Mouse (Mus musculus) CH12.LX (cell line): ENCODE measurements around the gene Schip1.

Experiments
- CTCF ChIP-seq, 2 experiments: IDR thresholded peaks in 1 of 2; conservative IDR thresholded peaks in 1 of 2; 2 replicates each; pipeline ENCODE4 v1.5.1; 2011 to 2012; ENCODE audit warnings: low read depth in 2 of 2, low read length in 2 of 2, improper control_type of control experiment in 1 of 2, inconsistent platforms in 1 of 2, mild to moderate bottlenecking in 1 of 2, moderate library complexity in 1 of 2
- E2F4 ChIP-seq: IDR thresholded peaks from 2 replicates; pipeline ENCODE4 v1.6.1; 2011; ENCODE audit warnings: low read depth, low read length, improper control_type of control experiment; ENCODE audit not compliant: insufficient replicate concordance
- EP300 ChIP-seq: IDR thresholded peaks from 2 replicates; pipeline ENCODE4 v1.6.1; 2011; ENCODE audit warnings: low read length, improper control_type of control experiment
- GABPA ChIP-seq: IDR thresholded peaks from 2 replicates; pipeline ENCODE4 v1.6.1; 2012; ENCODE audit warnings: low read depth, low read length, improper control_type of control experiment, inconsistent platforms; ENCODE audit not compliant: insufficient replicate concordance
- JUND ChIP-seq: conservative IDR thresholded peaks from 2 replicates; pipeline ENCODE4 v1.6.1; 2011; ENCODE audit warnings: low read depth, low read length, improper control_type of control experiment
- MAFK ChIP-seq: IDR thresholded peaks from 2 replicates; pipeline ENCODE4 v1.6.1; 2011; ENCODE audit warnings: low read length, improper control_type of control experiment; ENCODE audit not compliant: insufficient replicate concordance
- MAX ChIP-seq: IDR thresholded peaks from 2 replicates; pipeline ENCODE4 v1.6.1; 2011; ENCODE audit warnings: low read length, improper control_type of control experiment
- MXI1 ChIP-seq: IDR thresholded peaks from 2 replicates; pipeline ENCODE4 v1.6.1; 2011; ENCODE audit warnings: mild to moderate bottlenecking, low read depth, low read length, improper control_type of control experiment
- POLR2A ChIP-seq: IDR thresholded peaks from 2 replicates; pipeline ENCODE4 v1.6.1; 2011; ENCODE audit warnings: low read depth, mild to moderate bottlenecking, improper control_type of control experiment, low read length
- POLR2AphosphoS2 ChIP-seq: IDR thresholded peaks from 2 replicates; pipeline ENCODE4 v1.6.1; 2011; ENCODE audit warnings: low read depth, low read length, improper control_type of control experiment
- SMC3 ChIP-seq: IDR thresholded peaks from 2 replicates; pipeline ENCODE4 v1.6.1; 2011; ENCODE audit warnings: low read depth, low read length, improper control_type of control experiment
- TBP ChIP-seq: conservative IDR thresholded peaks from 2 replicates; pipeline ENCODE4 v1.6.1; 2011; ENCODE audit warnings: low read depth, low read length, improper control_type of control experiment
- USF2 ChIP-seq: conservative IDR thresholded peaks from 2 replicates; pipeline ENCODE4 v1.6.1; 2011; ENCODE audit warnings: low read depth, low read length, improper control_type of control experiment
- ZMIZ1 ChIP-seq: IDR thresholded peaks from 2 replicates; pipeline ENCODE4 v1.6.1; 2012; ENCODE audit warnings: low read depth, mild to moderate bottlenecking, inconsistent platforms, low read length, improper control_type of control experiment

DNA sequence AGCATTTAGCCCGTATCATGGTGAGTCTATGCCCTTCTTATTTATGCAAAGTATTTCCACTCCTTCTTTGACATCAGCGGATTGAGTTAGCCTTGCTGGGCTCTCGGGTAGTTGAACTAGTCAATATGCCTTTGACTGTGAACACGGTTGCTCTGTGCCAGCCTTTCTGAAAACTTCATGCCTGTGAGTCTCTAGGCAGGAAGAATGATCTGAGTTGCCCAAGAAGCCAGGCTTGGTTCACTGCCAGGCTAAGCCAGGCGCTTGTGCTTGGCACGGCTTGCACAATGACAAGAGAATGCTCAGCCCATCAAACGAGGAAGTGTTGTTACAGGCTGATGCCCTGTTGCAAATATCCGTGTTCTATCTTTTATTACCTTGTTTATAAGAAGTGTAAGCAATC lies 499.3 kb downstream of the Schip1 start:
- no peak for TF ChIP-seq EP300
- TF ChIP-seq POLR2A: no peak
- TF ChIP-seq GABPA: no peak
- TF ChIP-seq CTCF (conservative IDR thresholded peaks at IDR 0.05 in 1 of 2, IDR thresholded peaks at IDR 0.05 in 1 of 2; ENCODE audit: low read depth in 2 of 2, low read length in 2 of 2): no peak
- no peak for TF ChIP-seq ZMIZ1
- no peak for TF ChIP-seq MAX
- TF ChIP-seq E2F4: no peak
- TF ChIP-seq USF2: no peak
- no peak for TF ChIP-seq MAFK
- TF ChIP-seq SMC3: no peak
- TF ChIP-seq MXI1: no peak
- TF ChIP-seq POLR2AphosphoS2: no peak
- TF ChIP-seq JUND: no peak
- TF ChIP-seq TBP: no peak
